Mouse (Mus musculus) CD4-positive, CD25-positive, alpha-beta regulatory T cell, adult 9 weeks (primary cell): Measurements from ENCODE around the gene Actrt1. TPM values are rescaled to one million over a fixed set of nuclear protein-coding genes. Genes with fewer than 3 reads are reported as not detected.

Experiments
- polyA plus RNA-seq: library from polyadenylated mRNA; unstranded; fragments of 100-300 nt; shearing (Covaris generic); gene quantifications from one replicate; pipeline ENCODE4 v1.2.1, GENCODE M21; 2017

Gene Actrt1
- polyA plus RNA-seq = not detected

GRCm38 (mm10) chrX:46328707-46329106, at the start of gene Actrt1:
Gene Actrt1 (plus strand): TSS chrX:46329007.

